Mouse (Mus musculus): ENCODE data around the gene Rhox1. TPM values are rescaled to one million over a fixed set of nuclear protein-coding genes. Genes with fewer than 3 reads are reported as not detected.
"Not testable (repeated sequence)": the region's sequence is repeated elsewhere in the genome, so short reads cannot be mapped to it uniquely, and the experiment has no call there.

The Rhox1 gene
- total RNA-seq (2012; rRNA removed) = 1.4 and 3.0 TPM in 2 replicates

DNA sequence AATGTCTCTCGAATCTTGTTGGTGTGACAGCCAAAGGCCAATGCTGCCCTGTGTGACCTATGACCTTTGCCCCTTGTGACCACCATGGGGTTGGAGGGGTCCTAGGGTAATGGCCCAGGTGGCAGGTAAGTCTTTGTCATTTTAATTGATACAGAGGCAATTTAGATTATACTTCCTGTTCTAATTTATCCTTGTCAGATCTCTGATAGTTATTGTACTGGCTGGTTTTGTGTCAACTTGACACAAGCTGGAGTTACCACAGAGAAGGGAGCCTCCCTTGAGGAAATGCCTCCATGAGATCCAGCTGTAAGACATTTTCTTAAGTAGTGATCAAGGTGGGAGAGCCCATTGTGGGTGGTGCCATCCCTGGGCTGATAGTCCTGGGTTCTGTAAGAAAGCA lies at the start of gene Rhox1:
TSS of gene Rhox1 (minus strand) at position 101 of the 400 bp plus-strand sequence.
- H3K36me3 ChIP-seq (ENCODE audit: control insufficient read depth, insufficient read depth, low read length, poor library complexity, severe bottlenecking); H3K9me3 ChIP-seq (ENCODE audit: control insufficient read depth, insufficient read depth, low read depth, low read length); in situ Hi-C loops (cut with MboI; ENCODE audit: low sequenced_read_pairs in 2 of 2, unreplicated experiment in 2 of 2); H3K27ac ChIP-seq (ENCODE audit: insufficient read depth, low read depth, low read length, poor library complexity, severe bottlenecking); H3K9ac ChIP-seq (ENCODE audit: insufficient read depth, low read depth, low read length, poor library complexity, severe bottlenecking); H3K4me1 ChIP-seq (ENCODE audit: control insufficient read depth in 2 of 2, insufficient read depth in 2 of 2, low read length in 2 of 2, poor library complexity in 1 of 2); H3K4me3 ChIP-seq (ENCODE audit: insufficient read depth in 1 of 2, low read depth in 1 of 2, low read length in 2 of 2, poor library complexity in 1 of 2, severe bottlenecking in 1 of 2); DNase-seq (ENCODE audit: low read depth, low spot score): not testable (repeated sequence)

DNA sequence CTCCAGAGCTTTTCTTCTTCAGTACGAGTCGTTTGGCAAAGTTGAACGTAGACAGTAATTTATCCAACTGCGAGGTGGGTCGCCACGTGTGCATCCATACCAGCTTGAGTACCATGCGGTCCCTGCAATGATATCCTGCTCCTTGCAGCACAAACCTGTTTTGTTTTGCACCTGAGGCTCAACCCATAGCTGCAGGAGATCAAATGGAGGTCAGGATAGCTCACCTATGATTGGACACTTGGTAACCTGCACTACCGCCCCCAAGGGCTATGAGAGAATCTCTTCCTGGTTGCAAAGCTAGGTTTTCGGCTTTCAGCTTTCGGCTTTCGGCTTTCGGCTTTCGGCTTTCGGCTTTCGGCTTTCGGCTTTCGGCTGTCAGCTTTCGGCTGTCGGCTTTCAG lies 43.0 kb upstream of the Rhox1 start, which contains the start of gene Rhox4a:
TSS of gene Rhox4a (plus strand) at position 301 of the 400 bp plus-strand sequence.
- H3K4me1 ChIP-seq (ENCODE audit: control insufficient read depth in 2 of 2, insufficient read depth in 2 of 2, low read length in 2 of 2, poor library complexity in 1 of 2); H3K9me3 ChIP-seq (ENCODE audit: control insufficient read depth, insufficient read depth, low read depth, low read length); H3K27ac ChIP-seq (ENCODE audit: insufficient read depth, low read depth, low read length, poor library complexity, severe bottlenecking); DNase-seq (ENCODE audit: low read depth, low spot score); H3K4me3 ChIP-seq (ENCODE audit: insufficient read depth in 1 of 2, low read depth in 1 of 2, low read length in 2 of 2, poor library complexity in 1 of 2, severe bottlenecking in 1 of 2); H3K9ac ChIP-seq (ENCODE audit: insufficient read depth, low read depth, low read length, poor library complexity, severe bottlenecking); in situ Hi-C loops (cut with MboI; ENCODE audit: low sequenced_read_pairs in 2 of 2, unreplicated experiment in 2 of 2); H3K36me3 ChIP-seq (ENCODE audit: control insufficient read depth, insufficient read depth, low read length, poor library complexity, severe bottlenecking): not testable (repeated sequence)

DNA sequence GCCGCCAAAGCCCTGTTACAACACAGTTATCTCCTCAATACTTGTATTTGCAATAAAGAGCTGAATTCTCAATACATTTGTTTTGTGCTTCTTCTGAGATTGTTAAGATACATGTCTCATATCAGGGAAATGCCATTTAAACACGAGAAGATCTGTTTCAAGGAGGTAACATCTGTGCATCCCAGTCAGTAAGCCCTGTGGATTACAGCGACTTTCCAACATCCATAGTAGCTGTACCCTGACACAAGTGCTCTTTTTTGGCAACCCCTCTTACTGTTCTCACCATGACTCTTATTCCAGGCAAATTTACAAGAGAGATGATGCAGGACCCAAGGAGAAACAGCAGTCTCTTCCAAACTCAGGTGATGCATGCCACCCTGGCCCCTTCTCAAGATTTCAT lies 27.6 kb upstream of the Rhox1 start, which contains the start of gene Rhox3a:
TSS of gene Rhox3a (plus strand) at position 301 of the 400 bp plus-strand sequence.
- H3K36me3 ChIP-seq (ENCODE audit: control insufficient read depth, insufficient read depth, low read length, poor library complexity, severe bottlenecking); H3K9me3 ChIP-seq (ENCODE audit: control insufficient read depth, insufficient read depth, low read depth, low read length); H3K4me3 ChIP-seq (ENCODE audit: insufficient read depth in 1 of 2, low read depth in 1 of 2, low read length in 2 of 2, poor library complexity in 1 of 2, severe bottlenecking in 1 of 2); in situ Hi-C loops (cut with MboI; ENCODE audit: low sequenced_read_pairs in 2 of 2, unreplicated experiment in 2 of 2); H3K27ac ChIP-seq (ENCODE audit: insufficient read depth, low read depth, low read length, poor library complexity, severe bottlenecking); DNase-seq (ENCODE audit: low read depth, low spot score); H3K9ac ChIP-seq (ENCODE audit: insufficient read depth, low read depth, low read length, poor library complexity, severe bottlenecking); H3K4me1 ChIP-seq (ENCODE audit: control insufficient read depth in 2 of 2, insufficient read depth in 2 of 2, low read length in 2 of 2, poor library complexity in 1 of 2): not testable (repeated sequence)

DNA sequence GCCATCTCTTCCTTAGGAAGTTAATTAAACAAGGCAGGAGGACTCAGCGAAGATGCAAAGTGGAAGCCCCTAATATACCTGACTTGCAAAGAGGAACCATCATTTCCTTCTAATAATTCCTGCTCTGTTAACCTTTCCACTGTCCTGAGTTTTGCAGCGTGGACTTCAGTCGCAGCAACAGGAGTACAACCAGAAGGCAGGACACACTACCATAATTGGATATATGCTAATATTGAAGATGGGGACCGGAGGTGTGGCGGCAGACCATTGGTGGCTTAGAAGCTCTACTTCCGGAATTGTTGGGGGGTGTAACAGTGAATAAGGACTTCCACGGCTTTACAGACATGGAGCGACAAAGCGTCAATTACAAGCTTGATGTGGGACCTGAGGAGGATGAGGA lies 22.6 kb upstream of the Rhox1 start, which contains the start of gene Rhox2a:
TSS of gene Rhox2a (plus strand) at position 301 of the 400 bp plus-strand sequence.
- H3K4me1 ChIP-seq (ENCODE audit: control insufficient read depth in 2 of 2, insufficient read depth in 2 of 2, low read length in 2 of 2, poor library complexity in 1 of 2); H3K27ac ChIP-seq (ENCODE audit: insufficient read depth, low read depth, low read length, poor library complexity, severe bottlenecking); H3K9me3 ChIP-seq (ENCODE audit: control insufficient read depth, insufficient read depth, low read depth, low read length); DNase-seq (ENCODE audit: low read depth, low spot score); H3K36me3 ChIP-seq (ENCODE audit: control insufficient read depth, insufficient read depth, low read length, poor library complexity, severe bottlenecking); in situ Hi-C loops (cut with MboI; ENCODE audit: low sequenced_read_pairs in 2 of 2, unreplicated experiment in 2 of 2); H3K4me3 ChIP-seq (ENCODE audit: insufficient read depth in 1 of 2, low read depth in 1 of 2, low read length in 2 of 2, poor library complexity in 1 of 2, severe bottlenecking in 1 of 2); H3K9ac ChIP-seq (ENCODE audit: insufficient read depth, low read depth, low read length, poor library complexity, severe bottlenecking): not testable (repeated sequence)

DNA sequence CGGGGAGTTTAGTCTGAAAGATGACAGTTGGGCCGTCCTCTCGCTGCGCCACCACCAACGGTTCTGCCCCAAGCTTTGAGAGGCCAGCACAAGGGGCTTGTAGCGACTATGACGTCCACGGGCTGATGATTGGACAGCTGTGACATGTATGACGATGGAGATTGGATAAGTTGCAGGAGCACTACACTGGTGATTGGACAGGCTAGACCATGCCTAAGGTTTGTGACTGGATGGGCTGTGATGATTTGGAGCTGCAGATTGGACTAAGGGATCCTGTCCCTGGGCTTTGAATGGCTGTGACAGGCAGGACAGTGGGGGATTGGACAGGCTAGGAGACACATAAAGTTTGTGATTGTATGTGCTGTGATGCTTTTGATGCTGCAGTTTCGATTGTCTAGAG lies 11.1 kb downstream of the Rhox1 start, which contains the start of gene Gm9:
TSS of gene Gm9 (minus strand) at position 101 of the 400 bp plus-strand sequence.
- no peak within 1 kb of the TSS for H3K4me3 ChIP-seq (ENCODE audit: insufficient read depth in 1 of 2, low read depth in 1 of 2, low read length in 2 of 2, poor library complexity in 1 of 2, severe bottlenecking in 1 of 2)
- H3K27ac ChIP-seq (ENCODE audit: insufficient read depth, low read depth, low read length, poor library complexity, severe bottlenecking) = no peak within 1 kb of the TSS
- no peaks in the 10 kb centered on the region for H3K9me3 ChIP-seq (ENCODE audit: control insufficient read depth, insufficient read depth, low read depth, low read length)
- H3K36me3 ChIP-seq (ENCODE audit: control insufficient read depth, insufficient read depth, low read length, poor library complexity, severe bottlenecking) = no peaks in the 10 kb centered on the region
- TF ChIP-seq ZNF384 (IDR thresholded peaks at IDR 0.05; ENCODE audit: low read depth, low read length) = no peak
- no peak for TF ChIP-seq MAFK (IDR thresholded peaks at IDR 0.05; ENCODE audit: insufficient read depth, low read depth, low read length)
- no peak for TF ChIP-seq ZC3H11A (IDR thresholded peaks at IDR 0.05; ENCODE audit: borderline replicate concordance, low read depth, low read length)
- no peak for TF ChIP-seq CHD2 (IDR thresholded peaks at IDR 0.05; ENCODE audit: low read depth, low read length)
- no peak for TF ChIP-seq HCFC1 (IDR thresholded peaks at IDR 0.05; ENCODE audit: borderline replicate concordance, insufficient read depth, low read length)
- DNase-seq (ENCODE audit: low read depth, low spot score) = no peak
- no peak within 1 kb of the TSS for H3K9ac ChIP-seq (ENCODE audit: insufficient read depth, low read depth, low read length, poor library complexity, severe bottlenecking)
- in situ Hi-C loops (cut with MboI; ENCODE audit: low sequenced_read_pairs in 2 of 2, unreplicated experiment in 2 of 2) = no loop called here
- H3K4me1 ChIP-seq (ENCODE audit: control insufficient read depth in 2 of 2, insufficient read depth in 2 of 2, low read length in 2 of 2, poor library complexity in 1 of 2) = no peaks in the 10 kb centered on the region

Measured in ES-E14 (cell line).